Mouse (Mus musculus) limb, embryonic 11.5 days (tissue): ENCODE results near the gene Rnf133. TPM values are rescaled to one million over a fixed set of nuclear protein-coding genes. Genes with fewer than 3 reads are reported as not detected.

Experiments used
- ATAC-seq: fragments of 200-750 bp; cut with Nextera tagmentation; 2 replicates; pipeline ENCODE4 v1.8.0; 2017; ENCODE audit warnings: low read depth; ENCODE audit not compliant: insufficient number of reproducible peaks, low FRiP score, low TSS enrichment
- DNase-seq: peaks from one replicate; pipeline ENCODE4 v3.0.0-alpha.2; 2015; ENCODE audit warnings: low spot score
- H3K27ac ChIP-seq: fragments of 300-500 bp; sonication (generic); replicated peaks from 2 replicates; pipeline ENCODE4 v1.5.1; 2014; ENCODE audit warnings: low read depth, mild to moderate bottlenecking, low read length
- H3K27me3 ChIP-seq: fragments of 300-500 bp; sonication (generic); 2 replicates; pipeline ENCODE4 v1.6.1; 2014; ENCODE audit warnings: mild to moderate bottlenecking, low read length, mixed read lengths; ENCODE audit not compliant: control insufficient read depth, insufficient read depth
- H3K36me3 ChIP-seq: fragments of 300-500 bp; sonication (generic); 2 replicates; pipeline ENCODE4 v1.6.1; 2014; ENCODE audit warnings: mild to moderate bottlenecking, low read length, moderate library complexity, mixed read lengths; ENCODE audit not compliant: control insufficient read depth, insufficient read depth
- H3K4me1 ChIP-seq: fragments of 300-500 bp; sonication (generic); 2 replicates; pipeline ENCODE4 v1.6.1; 2014; ENCODE audit warnings: low read length, mixed read lengths; ENCODE audit not compliant: control insufficient read depth, insufficient read depth
- H3K4me2 ChIP-seq: fragments of 300-500 bp; sonication (generic); 2 replicates; pipeline ENCODE4 v1.6.1; 2014; ENCODE audit warnings: low read depth, mild to moderate bottlenecking, moderate library complexity; ENCODE audit not compliant: severe bottlenecking
- H3K4me3 ChIP-seq: fragments of 300-500 bp; sonication (generic); 2 replicates; pipeline ENCODE4 v1.5.1; 2014; ENCODE audit warnings: low read depth, low read length
- H3K9ac ChIP-seq: fragments of 300-500 bp; sonication (generic); 2 replicates; pipeline ENCODE4 v1.6.1; 2014; ENCODE audit warnings: mild to moderate bottlenecking, low read length
- H3K9me3 ChIP-seq: fragments of 300-500 bp; sonication (generic); 2 replicates; pipeline ENCODE4 v1.6.1; 2016; ENCODE audit warnings: low read length; ENCODE audit not compliant: control insufficient read depth
- WGBS: fragments of 180-500 bp; shearing (Covaris S2); extraction: QIAGEN DNeasy Blood & Tissue Kit; methylation state at CpG from one replicate; pipeline ENCODE4 v1.1.7; 2014; 5-methylcytosine and 5-hydroxymethylcytosine counted together
- polyA plus RNA-seq: library from polyadenylated mRNA; unstranded; fragments of >200 nt; fragmentation: Nextera tagmentation; extraction: Ambion mirVana; gene quantifications from 2 replicates; pipeline ENCODE4 v1.2.1, GENCODE M21; 2014

Rnf133 gene
- polyA plus RNA-seq = not detected in 2 replicates

DNA sequence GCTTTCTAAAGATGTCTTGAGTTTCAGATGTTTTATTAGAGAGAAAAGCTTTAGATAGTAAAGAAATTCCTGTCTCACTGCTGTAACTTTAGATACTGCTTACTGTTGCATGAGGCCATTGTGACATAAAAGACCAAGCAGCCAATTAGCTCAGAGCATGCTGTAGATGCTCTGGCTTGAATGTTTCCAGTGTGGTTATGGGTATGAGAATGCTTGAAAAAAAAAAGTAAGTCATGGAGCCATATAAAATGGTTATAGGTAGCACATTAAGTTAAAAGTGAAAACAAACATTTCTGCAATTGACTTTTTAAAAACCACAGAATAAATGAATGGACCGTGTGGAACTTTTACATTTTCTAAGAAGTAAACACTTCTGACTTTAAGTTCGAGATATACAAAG, at the start of gene Rnf133:
Gene Rnf133, minus strand, starts transcription at position 101 of the 400 bp plus-strand sequence.
- Histone ChIP-seq H3K27me3 (no peaks in the 10 kb centered on the region), H3K4me1 (no peaks in the 10 kb centered on the region), H3K9ac (no peak within 1 kb of the TSS), H3K4me2 (no peak within 1 kb of the TSS), H3K36me3 (no peaks in the 10 kb centered on the region), H3K27ac (no peak within 1 kb of the TSS), H3K9me3 (no peaks in the 10 kb centered on the region), H3K4me3 (no peak within 1 kb of the TSS)
- 92% methylated on average over 2 of the region's 2 CpGs for WGBS
- no peak for ATAC-seq
- no peak for DNase-seq

DNA sequence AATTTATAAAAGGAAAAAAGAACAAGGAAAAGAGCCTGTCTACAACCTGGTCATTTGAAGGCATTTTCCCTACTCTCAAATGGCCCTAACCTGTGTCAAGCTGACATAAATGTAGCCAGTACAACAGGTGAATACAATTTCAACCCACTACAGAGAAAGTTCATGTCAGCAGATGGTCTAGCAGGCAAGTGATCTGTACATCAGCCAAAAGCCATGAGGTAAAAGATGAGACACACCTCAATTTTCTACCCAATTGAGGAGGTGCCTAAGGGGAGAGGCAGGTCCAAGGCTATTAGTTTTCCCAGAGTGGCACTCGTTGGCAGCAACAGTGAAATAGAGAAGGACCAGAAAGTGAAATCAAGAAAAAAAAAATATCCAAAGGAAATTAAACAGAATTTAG, 28.1 kb upstream of the Rnf133 start:
- whole genome bisulfite sequencing = 81% methylated on average over 1 of the region's 1 CpGs
- no peaks in the 10 kb centered on the region for H3K4me1 ChIP-seq
- H3K36me3 ChIP-seq = no peaks in the 10 kb centered on the region
- H3K27ac ChIP-seq = no peak overlapping the region
- no peaks in the 10 kb centered on the region for H3K9me3 ChIP-seq
- no peak overlapping the region for H3K9ac ChIP-seq
- no peak overlapping the region for H3K4me2 ChIP-seq
- ATAC-seq (no peak), DNase-seq (no peak)
- H3K4me3 ChIP-seq = no peak overlapping the region
- H3K27me3 ChIP-seq = no peaks in the 10 kb centered on the region

DNA sequence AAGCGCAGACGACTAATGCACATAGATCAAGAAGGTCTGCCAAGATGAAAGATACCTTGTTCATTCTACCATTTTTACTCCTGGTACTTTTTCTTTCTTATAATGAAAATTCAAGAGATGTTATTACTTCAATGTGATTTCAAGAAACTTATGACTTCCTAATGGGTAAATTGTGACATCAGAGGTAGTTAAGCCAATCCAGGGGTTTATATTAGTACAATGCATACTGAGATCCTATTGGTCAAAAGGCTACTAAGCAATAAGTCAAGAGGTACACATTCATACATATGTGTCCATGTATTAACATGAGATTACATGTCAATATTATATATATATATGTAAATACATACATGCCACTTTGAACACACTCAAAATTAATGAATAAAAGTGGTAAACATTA, 4.9 kb upstream of the Rnf133 start, which contains the start of gene Rnf148:
Gene Rnf148, minus strand, starts transcription at position 101 of the 400 bp plus-strand sequence.
- Histone ChIP-seq H3K4me2 (no peak within 1 kb of the TSS), H3K27me3 (no peaks in the 10 kb centered on the region), H3K27ac (no peak within 1 kb of the TSS), H3K4me1 (no peaks in the 10 kb centered on the region), H3K4me3 (no peak within 1 kb of the TSS), H3K9ac (no peak within 1 kb of the TSS), H3K36me3 (no peaks in the 10 kb centered on the region), H3K9me3 (no peaks in the 10 kb centered on the region)
- WGBS = 96% methylated on average over 2 of the region's 2 CpGs
- ATAC-seq (no peak), DNase-seq (no peak)

DNA sequence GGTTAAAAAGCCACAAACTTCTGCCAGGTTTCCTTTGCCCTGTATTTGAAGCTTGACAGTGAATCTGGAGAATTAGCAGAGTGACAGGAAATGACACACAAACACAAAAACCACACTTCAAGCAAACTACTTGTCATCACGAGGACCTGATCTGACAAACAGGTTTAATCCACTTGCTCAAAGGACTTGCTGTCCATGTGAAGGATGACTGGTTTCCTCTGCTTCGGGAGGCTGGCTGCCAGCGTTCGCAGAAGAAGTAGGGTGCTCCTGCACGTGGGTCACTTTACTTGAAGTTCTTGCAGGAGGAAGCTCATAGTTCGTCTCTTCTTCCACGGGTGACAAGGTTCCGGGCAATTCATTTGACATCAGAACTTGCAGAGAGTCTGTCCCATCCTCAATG, 1.4 kb downstream of the Rnf133 start:
- Histone ChIP-seq H3K36me3 (no peaks in the 10 kb centered on the region), H3K27ac (no peak overlapping the region), H3K4me2 (no peak overlapping the region), H3K4me3 (no peak overlapping the region), H3K9ac (no peak overlapping the region), H3K9me3 (no peaks in the 10 kb centered on the region), H3K27me3 (no peaks in the 10 kb centered on the region), H3K4me1 (no peaks in the 10 kb centered on the region)
- no peak for DNase-seq
- no peak for ATAC-seq
- 76% methylated on average over 8 of the region's 8 CpGs for WGBS

DNA sequence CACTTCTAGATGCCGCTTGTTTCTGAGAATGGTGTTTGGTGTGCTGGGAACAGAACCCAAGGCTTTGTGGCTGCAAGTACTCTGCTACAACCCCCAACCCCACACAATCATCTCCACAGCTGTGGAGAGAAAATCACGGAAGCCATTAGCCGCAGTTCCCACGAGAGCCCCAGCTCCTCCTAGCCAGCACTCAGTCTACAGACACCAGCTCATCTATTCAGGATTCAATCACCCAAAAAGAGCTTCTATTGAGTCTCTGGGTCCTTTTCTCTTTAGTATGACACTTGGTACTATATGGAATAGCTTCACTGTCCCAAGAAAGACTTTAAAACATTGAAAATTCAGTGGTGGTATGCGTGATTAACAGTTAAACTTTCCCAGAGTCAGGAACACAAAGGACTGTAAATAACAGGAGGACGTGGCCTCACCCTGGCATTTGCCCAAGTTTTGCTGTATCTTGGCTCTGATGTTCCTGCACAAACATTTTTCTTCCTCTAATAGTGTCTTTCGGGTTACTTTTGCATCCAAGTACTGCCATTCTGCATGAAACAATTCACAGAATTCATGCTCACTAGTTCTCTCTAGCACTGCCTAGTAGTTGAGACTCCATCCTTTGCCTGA, 2.4 kb downstream of the Rnf133 start:
- ATAC-seq (no peak), DNase-seq (no peak)
- Histone ChIP-seq H3K36me3 (no peaks in the 10 kb centered on the region), H3K9me3 (no peaks in the 10 kb centered on the region), H3K9ac (no peak overlapping the region), H3K27me3 (no peaks in the 10 kb centered on the region), H3K27ac (no peak overlapping the region), H3K4me1 (no peaks in the 10 kb centered on the region), H3K4me2 (no peak overlapping the region), H3K4me3 (no peak overlapping the region)
- WGBS = 84% methylated on average over 7 of the region's 7 CpGs

DNA sequence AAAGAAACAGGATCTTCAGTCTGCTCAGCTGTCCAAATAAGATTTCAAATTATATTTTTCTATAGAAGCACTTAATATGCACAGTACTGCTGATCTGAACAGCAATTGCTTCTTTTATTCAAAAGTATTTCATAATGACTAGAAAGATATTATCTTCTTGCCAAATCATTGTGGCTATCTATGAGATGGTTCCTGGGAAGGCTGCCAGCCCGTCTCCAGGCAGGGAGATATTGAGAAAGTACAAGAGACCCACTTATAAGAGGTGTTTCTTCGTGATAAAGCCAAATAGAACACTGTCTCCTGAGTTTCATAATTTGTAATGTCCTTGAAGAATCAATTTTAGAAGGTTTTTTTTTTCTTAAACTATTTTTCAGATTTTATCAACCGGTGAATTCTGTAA, 13.0 kb downstream of the Rnf133 start:
- Histone ChIP-seq H3K4me3 (no peak overlapping the region), H3K36me3 (no peaks in the 10 kb centered on the region), H3K4me2 (no peak overlapping the region), H3K27ac (no peak overlapping the region), H3K9ac (no peak overlapping the region), H3K27me3 (no peaks in the 10 kb centered on the region), H3K4me1 (no peaks in the 10 kb centered on the region), H3K9me3 (no peaks in the 10 kb centered on the region)
- WGBS = 80% methylated on average over 3 of the region's 3 CpGs
- DNase-seq = no peak
- no peak for ATAC-seq

DNA sequence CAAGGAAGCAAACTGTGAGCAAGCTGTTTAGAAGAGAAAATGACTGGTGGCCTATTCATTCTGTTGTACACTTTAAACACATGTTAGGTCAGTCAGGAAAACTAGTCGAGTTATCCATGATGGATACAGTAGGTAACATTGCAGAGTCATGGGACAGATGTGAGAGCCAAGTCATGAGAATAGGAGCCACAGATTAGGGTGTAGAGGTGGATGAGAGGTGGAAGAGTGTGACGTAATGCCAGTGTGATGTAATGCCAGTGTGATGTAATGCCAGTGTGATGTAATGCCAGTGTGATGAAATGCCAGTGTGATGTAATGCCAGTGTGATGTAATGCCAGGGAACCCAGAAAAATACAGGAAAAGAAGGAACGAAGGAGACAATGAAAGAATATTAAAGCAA, 14.9 kb downstream of the Rnf133 start:
- H3K27ac ChIP-seq = no peak overlapping the region
- 92% methylated on average over 3 of the region's 3 CpGs for WGBS
- H3K27me3 ChIP-seq = no peaks in the 10 kb centered on the region
- DNase-seq (no peak), ATAC-seq (no peak)
- no peak overlapping the region for H3K4me2 ChIP-seq
- H3K9ac ChIP-seq = no peak overlapping the region
- H3K4me1 ChIP-seq = no peaks in the 10 kb centered on the region
- H3K36me3 ChIP-seq = no peaks in the 10 kb centered on the region
- H3K4me3 ChIP-seq = no peak overlapping the region
- no peaks in the 10 kb centered on the region for H3K9me3 ChIP-seq

DNA sequence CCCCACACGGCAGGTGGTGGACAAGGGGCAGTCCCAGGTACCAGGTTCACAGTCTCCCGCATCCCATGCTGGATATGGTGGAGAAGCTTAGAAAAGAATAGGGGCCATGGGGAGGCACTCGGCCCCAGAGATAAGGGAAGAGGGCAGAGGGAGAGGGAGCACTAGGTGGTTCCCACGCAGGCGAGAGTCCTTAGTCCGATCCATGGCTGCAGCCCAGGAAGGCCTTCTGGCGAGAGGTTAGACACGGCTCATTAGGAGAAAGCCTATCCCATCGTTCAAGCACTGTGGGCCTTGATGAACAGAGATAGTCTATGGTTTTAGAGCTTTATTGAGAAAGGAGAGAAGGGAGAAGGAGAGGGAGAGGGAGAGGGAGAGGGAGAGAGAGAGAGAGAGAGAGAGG, 16.1 kb downstream of the Rnf133 start:
- H3K4me2 ChIP-seq = no peak overlapping the region
- H3K27ac ChIP-seq = no peak overlapping the region
- 87% methylated on average over 9 of the region's 9 CpGs for WGBS
- DNase-seq = no peak
- no peak overlapping the region for H3K9ac ChIP-seq
- no peaks in the 10 kb centered on the region for H3K4me1 ChIP-seq
- H3K36me3 ChIP-seq = no peaks in the 10 kb centered on the region
- H3K4me3 ChIP-seq = no peak overlapping the region
- H3K27me3 ChIP-seq = no peaks in the 10 kb centered on the region
- no peaks in the 10 kb centered on the region for H3K9me3 ChIP-seq
- ATAC-seq = no peak

DNA sequence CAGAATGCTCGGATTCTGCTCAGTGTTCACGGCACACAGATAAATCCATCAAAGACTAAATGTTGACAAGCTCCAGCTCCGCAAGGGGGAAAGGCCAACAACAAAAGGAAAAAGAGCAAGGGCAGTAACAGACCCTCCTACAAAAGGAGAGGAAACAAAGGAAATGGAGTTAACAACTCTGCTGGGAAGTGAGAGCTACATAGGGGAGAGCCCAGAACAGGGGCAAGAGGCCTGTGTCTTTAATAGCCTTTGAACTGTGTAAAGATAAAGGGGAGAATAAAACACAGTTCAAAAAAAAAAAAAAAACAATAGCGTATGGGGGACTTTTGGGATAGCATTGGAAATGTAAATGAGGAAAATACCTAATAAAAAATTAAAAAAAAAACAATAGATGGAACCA, 19.6 kb downstream of the Rnf133 start:
- DNase-seq (no peak), ATAC-seq (no peak)
- no peaks in the 10 kb centered on the region for H3K36me3 ChIP-seq
- H3K9me3 ChIP-seq = no peaks in the 10 kb centered on the region
- no peak overlapping the region for H3K4me3 ChIP-seq
- H3K4me2 ChIP-seq = no peak overlapping the region
- 53% methylated on average over 4 of the region's 4 CpGs for whole genome bisulfite sequencing
- no peak overlapping the region for H3K9ac ChIP-seq
- H3K27ac ChIP-seq = no peak overlapping the region
- H3K27me3 ChIP-seq = no peaks in the 10 kb centered on the region
- H3K4me1 ChIP-seq = no peaks in the 10 kb centered on the region
